Mouse (Mus musculus): ENCODE results near the gene Men1.

Gene Men1

DNA sequence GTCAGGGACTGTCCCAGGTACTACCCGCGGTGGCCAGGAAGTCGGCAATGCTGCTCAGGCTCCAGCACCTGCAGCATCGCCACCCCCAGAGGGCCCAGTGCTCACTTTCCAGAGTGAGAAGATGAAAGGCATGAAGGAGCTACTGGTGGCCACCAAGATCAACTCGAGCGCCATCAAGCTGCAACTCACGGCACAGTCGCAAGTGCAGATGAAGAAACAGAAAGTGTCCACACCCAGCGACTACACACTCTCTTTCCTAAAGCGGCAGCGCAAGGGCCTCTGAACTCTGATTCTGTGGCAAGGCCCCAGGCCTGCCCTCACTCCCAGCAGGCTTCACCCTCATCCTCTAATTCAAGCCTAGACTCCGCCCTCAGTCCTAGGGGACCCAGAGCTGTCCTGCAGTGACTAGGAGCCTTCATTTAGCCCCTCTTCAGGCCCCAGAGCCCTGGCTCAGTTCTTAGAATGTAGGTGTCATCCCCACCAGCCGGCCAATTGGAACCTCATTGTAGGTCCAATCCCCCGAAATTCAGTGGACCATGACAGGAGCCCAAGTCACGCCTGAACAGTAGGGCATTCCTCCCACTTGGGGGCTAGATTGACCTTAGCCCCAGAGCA, 5.2 kb downstream of the Men1 start:
- DNase-seq: peak; percentile 78 to 80

DNA sequence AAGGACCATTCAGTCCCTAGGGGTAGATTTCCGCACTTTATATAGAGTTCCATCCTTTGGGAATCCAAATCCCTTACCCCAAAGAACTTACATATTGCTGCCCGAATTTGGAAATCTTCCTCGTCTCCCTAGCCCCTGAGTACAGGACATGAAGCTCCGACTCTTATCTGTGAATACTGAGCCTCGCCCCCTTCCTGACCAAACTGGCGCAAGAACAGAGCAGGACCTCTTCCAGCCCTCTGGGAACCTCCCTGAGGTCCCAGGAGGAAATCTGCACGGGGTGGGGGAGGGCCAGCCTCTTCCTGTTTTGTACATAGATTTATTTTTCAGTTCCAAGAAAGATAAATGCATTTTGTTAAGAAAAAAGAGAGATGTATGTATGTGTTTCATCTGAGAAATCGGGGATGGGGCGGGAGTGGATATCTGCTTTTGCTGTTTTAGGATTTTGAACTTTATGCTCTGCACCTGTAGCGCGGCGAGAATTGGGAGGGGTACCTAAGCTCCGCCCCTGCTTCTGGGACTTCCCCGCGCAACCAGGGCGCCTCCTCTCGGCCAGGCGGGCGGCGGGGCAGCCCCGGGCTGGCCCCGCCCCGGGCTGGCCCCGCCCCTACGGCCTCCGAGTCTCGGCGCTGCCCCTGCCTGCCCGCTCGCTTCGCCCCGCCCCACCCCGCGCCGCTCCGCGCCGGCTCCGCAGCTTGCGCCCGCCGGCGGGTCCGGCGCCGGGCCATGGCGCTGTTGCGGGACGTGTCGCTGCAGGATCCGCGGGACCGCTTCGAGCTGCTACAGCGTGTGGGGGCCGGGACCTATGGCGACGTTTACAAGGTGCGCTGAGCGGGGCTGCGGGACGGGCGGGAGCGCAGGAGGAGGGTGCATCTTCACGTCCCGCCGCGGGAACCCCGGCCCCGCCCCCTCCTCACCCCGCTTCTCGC, 6.0 kb downstream of the Men1 start, which contains the start of gene Map4k2:
Gene Map4k2 (plus strand): TSS at position 612 of the 929 bp plus-strand sequence.
- peak; percentile 92 to 93 for DNase-seq

DNA sequence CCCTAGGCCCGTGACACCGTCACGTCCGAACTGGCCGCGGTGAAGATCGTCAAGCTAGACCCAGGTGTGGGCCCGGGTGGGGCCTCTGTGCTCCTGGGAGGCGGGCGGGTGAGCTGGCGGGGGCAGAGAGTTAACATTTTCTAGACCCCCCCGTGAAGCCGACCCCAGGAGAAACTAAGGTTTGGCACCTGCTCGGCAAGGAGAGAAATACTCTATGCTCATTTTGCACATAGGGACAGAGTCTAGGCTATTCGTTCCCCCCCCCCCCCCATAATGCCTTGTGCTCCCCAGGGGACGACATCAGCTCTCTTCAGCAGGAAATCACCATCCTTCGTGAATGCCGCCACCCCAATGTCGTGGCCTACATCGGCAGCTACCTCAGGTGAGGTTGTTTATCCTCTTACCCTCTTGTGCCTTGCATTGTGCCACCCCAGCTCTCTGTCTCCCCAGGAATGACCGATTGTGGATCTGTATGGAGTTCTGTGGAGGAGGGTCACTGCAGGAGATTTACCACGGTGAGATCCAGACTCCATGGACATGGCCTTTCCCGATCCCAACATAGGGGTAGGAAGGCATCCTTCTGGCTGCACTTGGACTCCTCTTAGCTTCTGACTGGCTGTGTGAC, 6.8 kb downstream of the Men1 start:
- peak in 1 of 2 experiments; percentile 20 for DNase-seq

GRCm38 (mm10) chr19:6342276-6342933, 7.6 kb downstream of the Men1 start:
- DNase-seq: peak; percentile 29 to 58

GRCm38 (mm10) chr19:6343066-6343925, 8.5 kb downstream of the Men1 start:
- DNase-seq: peak in 1 of 2 experiments; percentile 30

GRCm38 (mm10) chr19:6343996-6344395, 9.2 kb downstream of the Men1 start:
- DNase-seq: no peak

DNA sequence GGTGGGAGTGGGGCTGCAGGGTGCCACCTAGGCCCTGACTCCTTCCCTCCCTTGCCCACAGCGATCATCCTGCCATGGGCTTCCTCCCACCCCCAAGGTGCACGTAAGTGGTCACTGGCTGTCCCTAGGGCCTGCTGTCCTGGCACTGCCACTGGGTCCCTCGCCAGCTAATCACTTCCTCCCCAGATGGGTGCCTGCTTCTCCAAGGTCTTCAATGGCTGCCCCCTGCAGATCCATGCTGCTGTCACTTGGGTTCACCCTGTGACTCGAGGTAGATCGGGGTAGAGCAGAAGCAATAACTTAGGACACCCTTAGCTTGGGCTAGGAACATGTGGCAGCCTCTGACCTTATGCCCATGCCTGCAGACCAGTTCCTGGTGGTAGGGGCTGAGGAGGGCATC, 11.2 kb downstream of the Men1 start:
- no peak for DNase-seq

- peak in 1 of 2 experiments; percentile 29 for DNase-seq
These were observed 11.9 kb downstream of the Men1 start for GRCm38 (mm10) chr19:6346661-6347060.

- DNase-seq: no peak
These were observed 12.8 kb downstream of the Men1 start for GRCm38 (mm10) chr19:6347615-6348014.

DNA sequence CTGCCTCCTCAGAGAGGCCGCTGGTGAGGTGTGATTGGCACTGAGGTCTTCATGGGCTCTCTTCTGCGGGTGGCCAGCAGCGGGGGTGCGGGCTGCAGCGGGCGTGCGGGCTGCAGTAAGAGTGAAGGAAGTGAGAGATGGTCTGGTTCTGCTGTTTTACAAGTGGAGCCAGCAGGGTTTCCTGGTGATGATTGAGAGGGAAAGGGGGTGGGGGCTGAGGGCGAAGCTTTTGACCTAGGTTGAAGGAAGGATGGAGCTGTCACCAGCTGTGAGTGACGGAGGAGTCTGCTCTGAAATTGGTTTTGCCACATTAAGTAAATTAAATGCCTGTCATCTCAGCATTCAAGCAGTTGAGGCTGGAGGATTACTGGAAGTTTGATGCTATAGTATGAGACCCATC, 13.9 kb downstream of the Men1 start:
- DNase-seq: no peak

GRCm38 (mm10) chr19:6349215-6349983, 14.6 kb downstream of the Men1 start:
- peak; percentile 54 to 65 for DNase-seq

DNA sequence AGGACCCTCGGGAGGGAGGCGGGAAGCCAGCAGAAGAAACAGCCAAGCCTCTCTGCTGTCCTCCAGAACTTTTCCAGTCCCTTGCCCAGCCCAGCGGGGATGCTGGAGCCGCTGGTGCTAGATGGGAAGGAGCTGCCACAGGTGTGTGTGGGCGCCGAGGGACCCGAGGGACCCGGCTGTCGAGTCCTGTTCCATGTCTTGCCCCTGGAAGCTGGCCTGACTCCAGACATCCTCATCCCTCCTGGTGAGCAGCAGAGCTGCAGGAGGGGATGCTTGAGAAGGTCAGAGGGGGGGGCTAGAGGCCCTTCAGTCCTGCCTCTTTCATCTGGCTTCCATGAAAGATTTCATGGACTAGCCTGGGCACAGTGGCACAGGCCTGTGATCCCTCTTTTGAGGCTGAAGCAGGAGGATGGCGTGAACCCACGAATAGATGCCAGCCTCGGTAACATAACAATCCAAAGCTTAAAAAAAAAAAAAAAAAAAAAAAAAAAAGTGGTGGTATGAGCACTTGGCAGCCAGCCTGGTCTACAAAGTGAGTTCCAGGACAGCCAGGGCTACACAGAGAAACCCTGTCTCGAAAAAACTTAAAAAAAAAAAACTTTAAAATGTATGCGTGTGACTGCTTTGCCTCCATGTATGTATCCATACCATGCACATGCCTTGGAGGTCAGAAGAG, 16.8 kb downstream of the Men1 start:
- peak in 1 of 2 experiments; percentile 21 for DNase-seq

GRCm38 (mm10) chr19:6352107-6352505, 17.3 kb downstream of the Men1 start:
- DNase-seq: no peak

GRCm38 (mm10) chr19:6354030-6354429, 19.3 kb downstream of the Men1 start:
- peak in 1 of 2 experiments; percentile 20 for DNase-seq

- DNase-seq: peak in 1 of 2 experiments; percentile 16
These were observed 26.5 kb downstream of the Men1 start for GRCm38 (mm10) chr19:6361291-6361690.

DNA sequence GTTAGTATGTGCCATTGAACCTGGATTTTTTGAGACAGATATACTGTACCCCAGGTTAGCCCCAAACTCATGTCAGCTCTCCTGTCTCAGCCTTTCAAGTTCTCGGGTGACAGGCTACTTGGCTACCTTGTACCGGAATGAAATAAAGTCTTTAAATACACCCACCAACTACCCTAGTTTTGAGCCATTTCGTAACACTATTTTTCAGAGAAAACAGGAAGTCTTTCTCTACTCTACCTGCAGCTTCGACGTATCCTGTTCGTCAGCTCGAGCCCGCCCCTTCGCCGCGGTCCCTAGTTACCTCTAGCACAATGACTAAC, 28.3 kb downstream of the Men1 start:
- peak in 1 of 2 experiments; percentile 99 for DNase-seq

DNA sequence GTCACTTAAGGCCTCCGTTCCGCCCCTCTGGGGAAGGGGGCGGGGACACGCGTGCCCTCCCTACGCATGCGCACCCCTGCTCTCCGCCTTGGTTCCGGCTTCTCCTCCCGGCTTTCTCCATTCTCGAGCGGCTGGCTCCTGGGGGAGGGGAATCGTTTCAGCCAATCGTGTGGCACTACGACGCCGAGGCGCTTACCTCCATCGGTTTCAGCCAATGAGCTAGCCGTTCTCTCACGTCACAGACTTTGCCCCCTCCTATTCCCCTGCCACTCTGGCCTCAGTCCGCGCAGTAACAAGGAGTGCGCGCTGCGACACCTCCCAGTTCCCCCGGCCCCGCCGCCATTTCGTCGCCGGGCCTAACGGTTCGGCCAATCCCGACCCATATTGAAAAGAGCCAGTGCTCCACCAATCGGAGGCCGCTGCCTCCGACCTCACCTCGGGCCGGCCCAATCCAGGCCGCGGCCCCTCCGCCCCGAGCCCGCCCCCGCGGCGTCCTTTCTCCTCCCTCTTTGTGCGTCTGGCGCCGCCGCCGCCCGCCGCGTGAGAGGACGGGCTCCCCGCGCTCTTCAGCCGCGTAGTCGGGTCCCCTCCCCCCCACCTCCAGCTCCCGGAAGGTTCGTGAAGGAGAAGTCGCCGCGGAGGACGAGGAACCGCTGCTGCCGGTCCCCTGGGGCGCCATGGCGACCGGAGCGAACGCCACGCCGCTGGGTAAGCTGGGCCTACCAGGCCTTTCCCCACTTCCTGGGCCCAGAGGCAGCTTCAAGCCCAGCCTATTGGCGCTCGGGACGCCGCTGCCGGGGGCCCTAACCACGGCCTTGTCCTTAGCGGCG, 28.8 kb downstream of the Men1 start, which contains the start of gene Sf1:
Gene Sf1 (plus strand): TSS at position 280 of the 830 bp plus-strand sequence.
- peak in 1 of 2 experiments; percentile 100 for DNase-seq

DNA sequence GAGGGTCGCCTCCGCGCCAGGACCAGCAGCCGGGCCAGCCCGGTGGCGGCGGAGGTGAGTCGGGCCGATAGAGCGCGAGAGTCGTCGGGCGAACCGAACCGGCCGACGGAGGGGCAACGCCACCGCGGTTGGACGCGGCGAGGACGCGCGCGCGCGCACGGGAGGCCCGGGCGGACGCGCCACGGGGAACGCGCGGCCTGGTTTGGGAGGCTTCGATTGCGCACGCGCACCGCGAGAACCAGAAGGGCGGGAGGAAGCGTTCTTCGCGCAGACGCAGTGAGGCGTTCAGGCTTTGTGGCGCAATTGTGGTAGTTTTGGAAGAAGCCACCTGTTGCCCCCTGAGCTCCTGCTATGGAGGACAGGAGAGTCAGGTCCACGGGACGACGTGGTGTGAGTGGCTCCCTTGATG, 29.5 kb downstream of the Men1 start:
- peak; percentile 94 for DNase-seq

DNA sequence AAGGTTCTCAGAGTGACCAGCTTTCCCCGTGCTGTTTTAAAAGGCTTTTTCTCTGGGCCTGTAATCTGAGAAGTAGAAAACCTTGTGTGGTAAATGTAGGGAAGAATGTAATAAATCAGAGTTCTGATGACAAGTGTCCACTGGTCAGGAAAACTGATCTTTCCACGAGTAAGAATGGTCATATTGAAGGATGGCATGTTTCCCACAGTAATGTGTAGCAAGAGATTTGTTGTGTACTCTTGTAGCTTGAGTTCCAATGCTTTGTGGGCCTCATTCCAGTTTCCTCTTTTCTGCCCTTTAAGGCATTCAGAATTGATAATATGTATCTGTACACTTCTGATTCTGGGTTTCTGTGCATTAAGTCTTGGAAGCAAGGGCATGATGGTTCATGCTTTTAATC, 30.1 kb downstream of the Men1 start:
- no peak for DNase-seq

GRCm38 (mm10) chr19:6370175-6370574, 35.4 kb downstream of the Men1 start:
- DNase-seq: peak in 1 of 2 experiments; percentile 0
